Mouse (Mus musculus): ENCODE measurements around the gene Dtx4.

Gene Dtx4

DNA sequence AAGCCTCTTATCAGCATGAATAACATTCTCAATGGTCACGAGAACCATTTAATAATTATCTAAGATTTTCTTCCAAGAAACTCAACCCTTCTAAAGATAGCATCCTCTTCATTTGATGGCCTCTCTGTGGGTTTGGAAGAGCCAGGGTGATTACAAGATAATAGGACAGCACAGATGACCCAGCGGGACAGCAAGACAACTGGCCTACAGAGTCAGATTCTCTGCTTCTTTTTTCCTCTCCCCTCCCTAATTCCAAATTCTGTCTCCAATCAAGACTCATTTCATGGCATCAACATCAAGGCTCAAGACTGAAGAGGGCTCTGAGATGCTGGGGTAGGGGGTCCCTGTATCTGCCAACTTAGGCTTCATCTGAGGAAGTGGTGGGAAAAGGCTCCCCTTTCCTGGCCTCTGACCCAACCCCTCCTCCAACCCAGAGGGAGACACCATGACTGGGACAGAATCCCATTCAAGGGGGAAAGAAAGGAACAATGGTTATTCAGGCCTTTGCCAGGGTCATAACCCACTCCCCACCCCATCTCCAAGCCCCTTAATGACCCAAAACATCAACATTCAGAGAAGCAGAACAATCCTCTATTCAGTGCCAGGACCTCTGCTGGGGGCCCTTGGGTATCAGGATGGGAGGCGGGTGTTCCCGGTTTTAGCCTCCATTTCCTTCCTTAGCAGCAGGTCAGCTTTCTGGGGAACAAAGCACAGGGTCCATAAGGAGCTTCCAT lies 7.6 kb downstream of the Dtx4 start:
- DNase-seq = no peak

DNA sequence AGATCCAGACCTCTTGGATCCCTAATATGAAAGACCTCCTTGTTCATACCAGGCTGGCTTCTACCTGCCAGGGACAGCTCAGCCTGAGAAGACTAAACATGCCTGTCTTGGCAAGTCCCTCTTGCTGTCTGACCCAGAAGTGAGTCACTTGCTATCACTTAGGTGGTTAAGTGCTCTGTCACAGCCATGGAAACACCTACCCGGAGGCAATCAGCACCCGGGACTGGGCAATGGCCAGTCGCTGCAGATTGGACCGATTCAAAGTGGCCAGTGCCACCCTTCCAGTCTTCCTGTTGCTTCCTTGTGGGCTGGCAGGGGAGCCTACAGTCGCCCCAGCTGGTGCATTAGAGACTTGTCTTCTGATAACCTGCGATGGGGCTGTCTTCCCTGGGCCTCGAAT lies 9.6 kb downstream of the Dtx4 start:
- DNase-seq = no peak

DNA sequence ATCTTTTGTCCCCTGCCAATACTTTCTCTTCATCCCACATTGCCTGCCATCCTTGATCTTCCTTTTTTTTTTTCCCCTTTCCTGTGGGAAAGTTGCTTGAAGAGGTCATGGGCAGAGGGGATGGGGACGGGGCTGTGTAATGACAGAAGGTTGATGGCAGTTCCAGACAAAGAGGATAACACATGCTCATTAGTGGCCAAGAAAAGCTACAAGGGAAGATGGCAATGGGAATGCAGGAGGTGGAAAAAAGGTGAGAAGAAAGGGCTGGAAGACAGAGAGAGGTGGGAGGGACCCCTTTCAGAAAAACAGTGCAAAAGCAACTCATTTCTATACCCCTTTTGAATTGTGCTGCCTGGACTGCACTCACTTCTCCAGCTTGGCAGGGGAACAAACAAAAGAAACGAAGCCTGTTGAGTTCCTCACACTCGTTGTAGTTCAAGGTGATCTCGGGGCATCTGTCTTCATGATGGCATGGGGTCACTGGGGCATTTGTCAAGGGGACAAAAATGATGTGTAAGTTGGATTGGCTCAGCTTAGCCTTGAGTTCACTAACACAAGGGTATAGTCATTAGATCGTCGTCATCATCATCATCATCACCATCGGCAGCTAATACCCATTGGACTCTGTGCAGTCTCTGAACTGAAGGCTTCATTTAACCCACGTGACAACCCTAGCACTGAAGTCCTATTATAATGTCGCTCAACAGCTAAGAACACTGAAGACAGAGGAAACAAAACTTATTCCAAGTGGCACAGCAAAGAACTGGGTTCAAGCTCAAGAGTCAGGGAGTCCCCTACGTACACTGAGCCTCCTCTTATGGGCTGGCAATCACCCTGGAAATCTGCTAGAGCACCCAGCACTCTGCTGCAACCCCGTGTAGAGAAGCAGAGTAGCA lies 11.3 kb downstream of the Dtx4 start:
- no peak for DNase-seq

DNA sequence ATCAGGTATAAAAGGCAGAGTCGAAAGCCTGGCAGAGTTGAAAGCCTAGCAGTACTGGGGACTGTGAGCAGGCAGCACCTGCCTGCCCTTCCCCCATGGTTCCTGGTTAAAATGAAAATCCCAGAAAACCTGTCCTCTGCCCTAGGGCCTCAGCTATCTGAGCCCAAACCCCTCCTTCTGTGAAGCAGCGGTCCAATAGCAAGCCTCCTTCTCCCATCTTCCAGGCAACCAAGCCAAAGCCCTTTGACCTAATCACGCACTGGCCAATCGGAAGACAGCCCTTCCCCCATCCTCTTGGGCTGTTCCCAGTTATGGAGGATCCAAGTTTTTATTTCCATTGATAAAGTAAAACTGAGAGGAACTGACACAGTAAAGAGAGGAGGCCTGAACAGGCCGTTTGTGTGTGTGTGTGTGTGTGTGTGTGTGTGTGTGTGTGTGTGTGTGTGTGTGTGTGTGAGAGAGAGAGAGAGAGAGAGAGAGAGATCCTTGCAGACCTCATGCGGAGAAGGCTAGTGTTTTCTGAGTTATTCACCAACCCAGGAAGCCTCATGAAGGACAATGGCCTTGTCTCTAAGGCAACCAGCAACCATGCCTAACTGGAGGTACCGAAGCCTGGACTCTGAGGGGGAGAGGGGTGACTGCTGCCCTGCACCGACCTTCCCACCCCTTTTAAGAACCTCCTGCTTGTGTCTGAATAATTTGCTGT lies 12.1 kb downstream of the Dtx4 start:
- peak; percentile 83 to 94 for DNase-seq

DNA sequence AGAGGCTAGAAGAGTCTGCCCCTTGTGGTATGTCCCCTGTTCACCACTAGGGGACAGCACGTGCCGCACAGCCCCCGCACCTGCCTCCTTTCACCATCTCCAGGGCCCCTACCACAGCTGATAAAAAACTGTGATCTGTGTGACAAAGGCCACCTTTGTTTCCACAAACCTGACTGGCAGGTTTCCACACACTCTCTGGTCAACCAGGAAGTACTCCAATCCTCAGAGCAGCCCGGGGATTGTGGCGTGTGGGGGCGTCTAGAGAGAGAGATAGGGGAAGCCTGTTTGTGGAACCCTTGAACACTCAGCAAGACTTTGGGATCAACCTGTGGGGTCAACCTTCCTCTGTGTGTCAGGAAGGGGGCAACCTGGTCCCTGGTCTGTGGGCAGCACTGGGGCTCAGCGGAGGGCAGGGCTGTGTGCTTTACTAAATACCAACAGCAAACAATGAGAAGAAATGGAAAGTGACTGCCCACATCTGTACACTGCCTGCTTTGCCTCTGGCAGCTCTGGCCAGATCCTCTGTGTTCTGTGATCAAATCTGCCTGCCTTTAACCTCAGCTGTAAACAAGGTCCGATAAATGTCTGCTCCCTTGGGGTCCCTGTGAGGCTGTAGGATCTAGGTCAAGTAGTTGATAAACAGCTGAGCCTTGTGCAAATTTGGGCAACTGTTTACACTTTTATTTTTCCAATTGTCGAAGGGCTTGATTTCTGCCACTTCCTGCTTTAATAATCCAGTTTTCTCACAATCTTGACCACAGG lies 12.9 kb downstream of the Dtx4 start:
- peak; percentile 29 to 44 for DNase-seq

DNA sequence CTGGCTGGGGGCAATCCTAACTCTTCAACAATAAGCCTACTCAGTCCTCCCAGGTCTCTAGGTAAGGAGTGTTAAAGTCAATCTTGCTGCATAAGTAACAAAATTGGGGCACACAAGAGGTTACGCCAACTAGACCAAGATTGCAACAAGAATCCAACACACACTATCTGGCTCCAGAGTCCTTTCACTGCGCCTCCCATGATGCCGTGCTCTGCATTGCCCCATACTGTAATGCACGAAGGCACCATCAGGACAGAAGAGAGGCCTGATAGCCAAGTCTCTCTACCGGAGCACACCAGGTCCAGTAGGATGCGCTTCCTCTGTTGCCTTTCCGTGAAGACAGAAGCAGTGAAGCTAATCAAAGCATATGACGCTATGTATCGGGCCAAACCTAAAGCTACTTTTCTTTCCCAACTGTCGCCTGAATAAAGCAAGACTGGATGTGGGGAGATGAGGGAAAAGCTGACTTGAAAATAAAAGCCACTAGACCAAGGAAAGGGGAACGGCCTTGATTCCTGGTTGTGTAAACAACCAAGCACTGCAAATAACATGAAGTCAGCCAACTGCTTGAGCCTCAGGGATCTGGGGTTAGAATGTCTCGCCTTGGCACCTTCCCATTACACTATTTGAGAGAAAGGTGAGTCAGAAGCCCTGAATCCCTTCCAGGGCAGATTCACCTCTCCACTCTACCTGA lies 13.6 kb downstream of the Dtx4 start:
- no peak for DNase-seq

DNA sequence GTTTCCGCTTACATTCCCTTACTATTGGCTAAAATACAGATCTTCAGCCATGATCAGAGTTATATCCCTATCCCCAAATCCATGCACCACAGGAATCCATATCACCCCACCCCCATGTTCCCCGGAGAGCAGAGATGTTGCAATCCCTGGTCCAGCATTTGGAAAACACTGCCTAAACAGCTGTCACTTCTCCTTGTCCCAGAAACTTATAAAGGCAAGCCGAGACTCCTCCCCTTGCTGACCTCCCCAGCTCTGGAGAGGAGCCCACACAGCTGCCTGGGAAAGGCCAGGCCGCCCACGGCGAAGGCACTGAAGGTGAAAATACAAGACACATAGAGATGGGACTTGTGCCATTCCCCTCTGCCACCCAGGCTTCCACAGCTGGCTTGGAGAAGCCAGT lies 14.4 kb downstream of the Dtx4 start:
- peak; percentile 76 to 84 for DNase-seq

DNA sequence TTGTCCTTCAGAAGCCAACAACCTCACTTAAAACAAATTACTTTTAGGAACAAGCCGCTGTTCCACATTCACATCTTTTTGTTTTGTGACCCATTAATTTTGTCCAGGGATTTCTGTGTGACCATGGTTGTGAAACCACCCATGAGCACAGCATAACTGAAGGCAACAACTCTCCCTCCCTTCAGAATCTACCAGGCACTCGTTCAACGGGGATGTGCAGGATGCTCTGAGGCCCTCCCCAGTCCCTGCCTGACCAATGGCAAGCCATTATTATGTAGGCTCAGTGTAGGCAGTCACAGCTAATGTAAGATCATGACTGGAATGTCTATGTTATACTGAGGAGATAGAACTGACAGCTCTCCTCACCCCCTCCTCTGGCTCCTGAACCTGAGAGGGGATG lies 15.6 kb downstream of the Dtx4 start:
- no peak for DNase-seq

DNA sequence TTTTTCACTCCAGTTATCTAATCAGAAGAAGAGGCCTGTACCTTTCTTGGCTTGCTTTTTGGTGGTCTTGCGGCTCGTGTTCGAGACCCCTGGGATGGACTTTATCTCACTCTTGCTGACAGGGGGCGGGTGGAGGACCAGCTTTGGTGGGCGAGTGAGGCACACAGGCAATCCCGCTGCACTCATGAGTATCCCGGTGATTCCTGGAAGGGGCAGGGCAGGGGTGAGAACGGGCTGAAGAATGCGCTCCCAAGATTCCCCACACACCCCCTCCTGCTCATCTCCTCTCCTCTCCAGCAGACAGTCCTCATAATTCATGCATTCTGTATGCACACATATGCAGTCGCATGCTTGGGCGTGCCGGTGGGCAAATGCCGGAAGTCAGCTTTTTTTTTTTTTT lies 16.0 kb downstream of the Dtx4 start:
- DNase-seq = no peak

DNA sequence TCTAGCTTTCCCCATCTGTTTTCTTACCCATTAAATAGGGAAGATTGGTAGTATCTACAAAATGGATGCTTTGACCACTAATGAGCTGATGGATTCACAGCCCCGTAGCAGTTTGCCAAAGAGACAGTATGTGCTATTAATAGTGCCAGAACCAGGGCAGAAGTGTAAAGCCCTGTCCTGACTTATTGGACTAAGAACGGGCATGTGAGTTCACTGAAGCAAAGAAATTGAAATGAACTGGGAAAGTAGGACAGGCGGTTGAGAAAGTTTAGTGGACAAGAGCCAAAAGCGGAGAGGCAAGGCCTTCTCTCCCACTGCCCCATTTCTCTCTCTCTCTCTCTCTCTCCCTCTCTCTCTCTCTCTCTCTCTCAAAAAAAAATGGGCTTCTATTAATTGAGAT lies 17.0 kb downstream of the Dtx4 start:
- DNase-seq = peak; percentile 42 to 63

DNA sequence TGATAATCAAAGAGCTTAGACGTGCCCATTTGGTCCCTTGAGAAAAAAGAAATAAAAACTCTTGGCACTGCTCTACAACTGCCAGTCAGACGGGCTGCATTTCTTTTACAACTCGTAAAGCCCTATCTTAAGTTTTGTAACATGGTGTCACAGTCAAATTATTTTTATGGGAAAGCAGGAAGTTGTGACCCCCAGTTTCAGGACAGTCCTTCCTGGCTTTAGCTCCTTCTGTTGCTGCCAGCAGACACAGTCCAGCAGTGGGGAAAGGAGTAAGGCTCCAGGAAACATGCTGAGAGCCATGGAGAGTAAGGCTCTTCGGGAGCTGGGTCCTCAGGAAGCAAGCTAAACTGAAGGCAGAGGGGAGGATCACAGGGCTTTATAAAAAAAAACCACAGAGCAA lies 17.5 kb downstream of the Dtx4 start:
- DNase-seq = peak in 1 of 2 experiments; percentile 52

DNA sequence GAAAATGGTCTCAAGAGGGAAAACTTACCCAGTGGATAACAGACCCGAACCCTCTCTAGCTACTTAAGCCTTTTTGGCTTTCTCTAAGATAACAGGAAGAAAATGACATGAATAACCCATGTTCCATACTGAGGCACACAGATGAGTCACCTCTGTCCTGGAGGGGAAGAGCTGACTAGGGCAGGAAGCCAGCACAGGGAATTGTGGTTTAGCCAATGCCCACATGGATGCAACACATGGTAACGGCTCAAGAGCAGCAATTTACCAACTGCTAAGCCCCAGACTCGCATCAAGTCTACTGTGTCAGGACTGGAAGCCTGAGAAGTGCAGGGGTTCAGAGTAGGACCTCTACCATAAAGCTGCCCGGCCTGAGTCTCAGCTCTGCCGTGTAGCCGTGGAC lies 22.9 kb downstream of the Dtx4 start:
- no peak for DNase-seq

DNA sequence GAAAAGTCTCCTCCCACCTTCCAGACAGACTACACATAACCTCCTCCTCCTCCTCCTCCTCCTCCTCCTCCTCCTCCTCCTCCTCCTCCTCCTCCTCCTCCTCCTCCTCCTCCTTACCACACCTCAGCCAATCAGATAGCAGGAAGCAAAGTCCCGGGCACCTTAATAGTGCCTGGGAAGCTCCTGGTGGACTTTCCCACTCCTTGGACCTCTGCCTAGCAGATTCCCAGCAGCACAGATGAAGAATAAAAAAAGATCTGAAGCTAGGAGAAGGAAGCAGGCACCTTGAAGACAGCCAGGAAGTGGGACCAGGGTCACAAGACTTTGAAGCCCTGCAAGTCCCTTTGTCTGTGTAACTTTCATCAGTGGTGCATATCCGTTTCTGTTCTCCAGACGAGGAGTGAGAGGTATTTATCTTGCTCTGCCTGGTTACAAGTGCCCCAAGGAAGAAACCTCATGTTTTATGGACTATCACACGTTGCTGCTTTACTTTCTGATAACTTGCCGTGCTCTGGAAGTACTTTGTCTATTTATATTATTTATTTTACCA lies 24.5 kb downstream of the Dtx4 start:
- DNase-seq = peak; percentile 62 to 80

DNA sequence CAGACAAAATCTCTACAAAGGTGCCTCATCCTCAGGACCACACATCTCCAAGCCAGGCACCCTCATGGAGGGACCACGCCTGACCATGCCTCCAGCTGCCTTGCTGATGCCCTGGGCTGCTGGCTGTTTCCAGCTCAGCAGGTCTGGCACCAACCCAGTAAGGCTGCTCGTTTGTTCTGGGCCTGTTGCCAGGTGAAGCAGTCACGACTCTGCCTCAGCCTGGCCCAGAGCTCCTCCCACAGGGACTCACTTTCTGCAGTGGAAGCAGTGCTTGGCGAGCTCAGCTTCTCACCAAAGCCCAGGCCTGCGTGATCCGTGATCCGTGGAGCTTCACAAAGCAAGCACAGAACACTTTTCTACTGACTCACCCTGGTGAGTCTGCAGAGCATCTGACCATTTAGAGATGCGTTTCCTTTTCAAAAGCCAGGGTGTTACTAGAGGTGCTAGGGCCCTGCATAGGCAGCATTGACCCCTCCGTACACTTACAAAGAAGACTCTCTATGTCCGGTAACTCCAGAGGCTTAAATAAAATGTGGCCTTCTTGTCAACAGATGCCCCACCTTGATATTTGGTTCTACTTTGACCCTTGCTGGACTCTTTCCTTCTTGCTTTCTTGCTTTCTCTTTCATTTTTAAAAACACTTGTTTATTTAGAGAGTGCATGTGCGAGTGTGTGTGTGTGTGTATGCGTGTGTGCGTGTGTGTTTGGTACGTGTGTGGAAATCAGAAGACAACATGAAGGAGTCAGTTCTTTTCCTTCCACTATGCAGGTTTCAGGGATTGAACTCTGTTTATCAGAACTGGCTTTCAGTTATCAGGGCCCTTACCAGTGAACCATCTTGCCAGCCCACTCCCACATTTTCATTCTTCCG lies 25.6 kb downstream of the Dtx4 start:
- DNase-seq = peak; percentile 97 to 98

DNA sequence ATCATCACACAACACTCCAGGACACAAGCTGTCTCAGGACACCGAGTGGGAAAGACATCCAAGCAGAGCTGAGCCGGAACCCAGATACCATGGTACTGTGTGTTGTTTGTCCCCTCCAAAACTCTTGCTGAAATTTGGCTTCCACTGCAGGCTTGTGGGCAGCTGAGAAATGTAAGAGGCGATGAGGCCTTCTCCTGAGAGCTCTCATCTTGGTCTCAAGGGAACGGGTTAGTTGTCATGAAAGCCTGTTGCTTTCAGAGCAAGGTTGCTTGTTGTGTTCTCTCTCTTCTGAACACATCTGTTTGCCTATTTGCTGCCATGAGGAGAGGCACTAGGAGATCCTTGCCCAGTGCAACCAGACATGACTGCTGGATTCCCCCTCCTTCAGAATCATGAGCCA lies 27.3 kb downstream of the Dtx4 start:
- DNase-seq = no peak

DNA sequence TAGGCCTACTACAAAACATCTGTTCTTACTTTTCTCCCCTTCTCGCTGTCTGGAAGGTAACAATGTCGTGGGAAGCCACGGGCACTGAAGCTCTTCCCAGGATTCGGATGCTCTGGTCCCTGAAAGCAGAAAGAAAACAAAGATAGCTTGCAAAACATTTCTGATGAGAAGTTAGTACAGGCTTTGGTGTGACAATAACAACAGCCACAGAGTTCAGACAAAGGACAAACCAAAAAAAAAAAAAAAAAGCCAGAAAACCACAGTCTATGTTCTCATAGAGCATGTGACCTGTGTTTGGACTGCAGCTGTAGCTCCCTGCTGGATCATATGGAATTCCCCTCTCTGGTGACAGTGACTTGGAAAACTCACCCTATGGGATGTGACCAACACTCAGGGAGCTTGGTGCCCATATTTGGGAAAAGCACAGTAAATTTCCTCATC lies 28.0 kb downstream of the Dtx4 start:
- no peak for DNase-seq

DNA sequence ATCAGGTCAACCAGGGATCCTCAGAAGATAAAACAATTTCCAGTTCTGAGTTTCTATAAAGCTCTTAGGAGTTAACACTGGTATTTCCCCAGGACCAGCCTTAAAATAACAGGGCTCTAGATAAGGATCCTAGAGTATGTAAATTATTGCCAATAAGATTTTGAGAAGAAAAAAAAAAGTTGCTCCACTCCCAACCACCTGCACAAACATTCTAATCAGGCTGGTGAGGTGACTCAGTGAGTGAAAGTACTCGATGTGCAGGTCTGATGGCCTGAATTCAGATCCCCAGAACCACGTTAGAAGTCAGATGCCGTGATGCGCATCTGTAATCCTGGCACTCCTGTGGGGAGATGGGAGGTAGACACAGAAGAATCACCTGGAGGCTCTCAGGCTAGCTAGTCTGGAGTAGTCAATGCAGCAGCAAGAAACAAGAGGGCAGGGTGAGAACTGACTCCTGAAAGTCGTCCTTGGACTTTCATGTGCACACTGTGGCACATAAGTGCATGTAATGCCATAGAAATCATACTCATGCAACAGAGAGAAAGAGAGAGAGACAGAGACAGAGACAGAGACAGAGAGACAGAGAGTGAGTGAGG lies 28.8 kb downstream of the Dtx4 start:
- no peak for DNase-seq

DNA sequence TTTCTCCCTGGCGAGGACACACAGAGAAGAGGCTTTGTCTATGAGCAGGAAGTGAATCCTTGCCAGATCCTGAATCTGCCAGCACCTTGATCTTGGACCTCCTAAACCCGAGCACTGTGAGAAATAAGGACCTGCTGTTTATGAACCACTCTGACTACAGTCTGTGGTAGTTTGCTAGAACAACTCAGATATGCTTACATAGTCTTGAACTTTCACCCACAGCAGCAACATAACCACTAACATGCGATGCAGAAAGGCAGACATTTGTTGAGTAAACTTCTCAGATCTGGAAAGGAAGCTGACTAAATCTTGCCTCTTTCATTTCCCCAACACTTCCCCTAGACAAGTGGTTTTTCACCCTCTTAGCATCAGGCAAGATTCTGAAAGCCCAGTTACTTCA lies 29.4 kb downstream of the Dtx4 start:
- DNase-seq = no peak

DNA sequence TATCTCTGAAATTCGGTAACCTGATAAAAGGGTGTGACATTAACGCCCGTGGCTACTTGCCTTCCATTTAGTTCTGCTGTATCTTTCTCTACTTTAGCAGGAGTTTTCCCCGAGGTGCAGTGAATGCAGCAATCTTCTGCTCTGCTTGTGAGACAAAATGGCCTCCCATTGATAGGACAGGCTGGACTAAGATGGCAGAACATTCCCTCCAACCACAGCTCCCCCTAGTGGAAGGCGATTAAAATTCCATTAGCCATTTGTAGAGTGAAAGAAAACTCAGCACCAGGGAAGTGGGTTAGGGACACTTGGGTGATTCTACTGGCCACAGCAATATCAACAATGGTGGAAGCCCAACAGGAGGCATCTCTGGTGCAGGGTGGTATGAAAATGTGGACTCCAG lies 33.8 kb downstream of the Dtx4 start:
- DNase-seq = peak in 1 of 2 experiments; percentile 29

DNA sequence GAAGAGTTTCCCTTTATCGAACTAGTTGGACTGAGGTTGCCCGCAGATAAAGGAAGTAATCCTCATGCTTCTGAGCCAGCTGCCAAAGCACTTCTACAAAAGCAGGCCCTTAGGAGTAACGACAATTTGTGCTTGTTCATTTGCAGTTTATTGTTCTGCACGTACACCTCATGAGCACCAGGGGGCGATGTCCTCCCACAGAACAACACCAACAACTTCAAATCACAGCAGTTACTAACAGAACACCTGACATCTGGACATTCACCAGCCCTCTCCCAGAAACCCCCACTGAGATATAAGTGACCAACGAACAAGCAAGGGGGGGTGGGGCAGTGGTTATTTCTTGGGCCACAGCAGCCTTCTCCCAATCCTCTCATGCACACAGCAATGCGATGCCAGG lies 35.0 kb downstream of the Dtx4 start:
- DNase-seq = peak; percentile 64 to 72
